Comparison of ENCODE assay signal across 11 mouse cellular contexts in genomic region chr9:77512220-77512619, GRCm38 (mm10). TPM values are rescaled to one million over a fixed set of nuclear protein-coding genes. Genes with fewer than 3 reads are reported as not detected.
DNase-seq lines count a peak whose midpoint lies in the region; ATAC-seq and TF ChIP-seq lines count a peak whose summit lies in the region.
"Had no signal": no experiment of that assay in that cellular context is flagged by ENCODE, and none has a peak within 500 bp of the region (broad histone marks: within the 10 kb centered on the region; RNA-seq: fewer than 3 reads in every experiment).

No protein-coding gene starts in this region.

- H3K4me3 ChIP-seq in kidney, postnatal 0 days (replicated peaks; ENCODE audit: low read depth, low read length) = no peak overlapping the region
- H3K4me3 ChIP-seq in forebrain, embryonic 14.5 days (ENCODE audit: low read depth, low read length) = no peak overlapping the region
- no peak overlapping the region for H3K4me3 ChIP-seq in neural tube, embryonic 15.5 days (replicated peaks)
- H3K4me3 ChIP-seq: heart, embryonic 15.5 days; liver, embryonic 13.5 days; megakaryocyte, embryonic 14.5 days had no signal

- no peak for TF ChIP-seq POLR2A in brain, embryonic 14.5 days (IDR thresholded peaks at IDR 0.05; ENCODE audit: borderline replicate concordance, extremely low read depth, insufficient read depth, insufficient read length, poor library complexity, severe bottlenecking)

- no peak for TF ChIP-seq CTCF in kidney, postnatal 0 days (IDR thresholded peaks at IDR 0.05; ENCODE audit: low read depth)
- no peak for TF ChIP-seq CTCF in brain, embryonic 14.5 days (IDR thresholded peaks at IDR 0.05; ENCODE audit: borderline replicate concordance, extremely low read depth, insufficient read depth, insufficient read length)

- H3K4me1 ChIP-seq in kidney, postnatal 0 days (replicated peaks; ENCODE audit: insufficient read depth, low read length) = no peaks in the 10 kb centered on the region
- peaks cover 16% of the 10 kb centered on the region for H3K4me1 ChIP-seq in forebrain, embryonic 14.5 days (ENCODE audit: control insufficient read depth, insufficient read depth, low read length)
- peaks cover 3% of the 10 kb centered on the region for H3K4me1 ChIP-seq in neural tube, embryonic 15.5 days
- H3K4me1 ChIP-seq: liver, embryonic 13.5 days; megakaryocyte, embryonic 14.5 days had no signal

- peak; percentile 46 for DNase-seq in kidney, postnatal 0 days (ENCODE audit: low spot score)
- no peak for DNase-seq in kidney, postnatal 14 days
- DNase-seq in brain, embryonic 14.5 days (ENCODE audit: low read depth) = peak; percentile 83
- DNase-seq in forebrain, embryonic 14.5 days (ENCODE audit: low spot score) = peak; percentile 66
- no peak for DNase-seq in frontal cortex, postnatal 10 days (ENCODE audit: low spot score in 2 of 2)
- DNase-seq in spleen, postnatal 4 days (ENCODE audit: low spot score in 2 of 2) = no peak
- DNase-seq: kidney, adult 8-10 months; liver, embryonic 13.5 days had no signal

- no peak overlapping the region for H3K9ac ChIP-seq in kidney, postnatal 0 days (ENCODE audit: low read depth, low read length)
- no peak overlapping the region for H3K9ac ChIP-seq in forebrain, embryonic 14.5 days (ENCODE audit: low read length)
- no peak overlapping the region for H3K9ac ChIP-seq in neural tube, embryonic 15.5 days (replicated peaks)
- H3K9ac ChIP-seq: heart, embryonic 15.5 days; liver, embryonic 13.5 days had no signal

- no peaks in the 10 kb centered on the region for H3K36me3 ChIP-seq in kidney, postnatal 0 days (ENCODE audit: insufficient read depth, low read length)
- no peaks in the 10 kb centered on the region for H3K36me3 ChIP-seq in forebrain, embryonic 14.5 days (ENCODE audit: control insufficient read depth, insufficient read depth, low read length)
- H3K36me3 ChIP-seq in neural tube, embryonic 15.5 days = no peaks in the 10 kb centered on the region
- H3K36me3 ChIP-seq: heart, embryonic 15.5 days; liver, embryonic 13.5 days had no signal

- ATAC-seq in kidney, postnatal 0 days (replicated peaks; ENCODE audit: low FRiP score, low read depth) = no peak
- peak; percentile 60 for ATAC-seq in forebrain, embryonic 14.5 days
- peak; percentile 36; the same call in 1 of the 2 replicates for ATAC-seq in neural tube, embryonic 15.5 days (ENCODE audit: low FRiP score)

- no peaks in the 10 kb centered on the region for H3K9me3 ChIP-seq in kidney, postnatal 0 days (replicated peaks; ENCODE audit: low read length)
- H3K9me3 ChIP-seq in forebrain, embryonic 14.5 days (replicated peaks; ENCODE audit: control insufficient read depth, low read length) = no peaks in the 10 kb centered on the region
- no peaks in the 10 kb centered on the region for H3K9me3 ChIP-seq in neural tube, embryonic 15.5 days (replicated peaks)
- H3K9me3 ChIP-seq: heart, embryonic 15.5 days; liver, embryonic 13.5 days; megakaryocyte, embryonic 14.5 days had no signal

- no peak overlapping the region for H3K27ac ChIP-seq in kidney, postnatal 0 days
- no peak overlapping the region for H3K27ac ChIP-seq in forebrain, embryonic 14.5 days (ENCODE audit: low read depth, low read length)
- H3K27ac ChIP-seq in neural tube, embryonic 15.5 days (replicated peaks) = no peak overlapping the region
- H3K27ac ChIP-seq: heart, embryonic 15.5 days; liver, embryonic 13.5 days had no signal

- H3K27me3 ChIP-seq in kidney, postnatal 0 days (ENCODE audit: insufficient read depth, low read length) = no peaks in the 10 kb centered on the region
- H3K27me3 ChIP-seq in forebrain, embryonic 14.5 days (replicated peaks; ENCODE audit: control insufficient read depth, insufficient read depth, low read length) = no peaks in the 10 kb centered on the region
- no peaks in the 10 kb centered on the region for H3K27me3 ChIP-seq in neural tube, embryonic 15.5 days (replicated peaks)
- H3K27me3 ChIP-seq: heart, embryonic 15.5 days; liver, embryonic 13.5 days; megakaryocyte, embryonic 14.5 days had no signal

- WGBS in kidney, postnatal 0 days = 46% methylated on average over 6 of the region's 6 CpGs
- 19% methylated on average over 6 of the region's 6 CpGs for WGBS in forebrain, embryonic 14.5 days
- 37% methylated on average over 6 of the region's 6 CpGs for WGBS in neural tube, embryonic 15.5 days

- no peak overlapping the region for H3K4me2 ChIP-seq in kidney, postnatal 0 days (ENCODE audit: low read length)
- no peak overlapping the region for H3K4me2 ChIP-seq in forebrain, embryonic 14.5 days (ENCODE audit: low read length)
- no peak overlapping the region for H3K4me2 ChIP-seq in neural tube, embryonic 15.5 days
- H3K4me2 ChIP-seq: heart, embryonic 15.5 days; liver, embryonic 13.5 days had no signal

RNA-seq across cellular contexts. Expression of gene Lrrc1, which starts 32.5 kb away (rescaled TPM):
- 20.5 and 22.1 TPM in 2 replicates for polyA plus RNA-seq in kidney, postnatal 0 days (2015; fragmentation: Nextera tagmentation; extraction: Ambion mirVana)
- polyA plus RNA-seq in brain, embryonic 14.5 days (2012; rRNA removed) = 17.8 and 20.1 TPM in 2 replicates
- polyA plus RNA-seq in forebrain, embryonic 14.5 days (2014; fragmentation: Nextera tagmentation; extraction: Ambion mirVana) = 8.2 and 10.6 TPM in 2 replicates
- polyA plus RNA-seq in neural tube, embryonic 15.5 days (2015; fragmentation: Nextera tagmentation; extraction: Ambion mirVana) = 4.8 and 8.6 TPM in 2 replicates

Comparison
In these comparisons a context has a peak if more than half of its experiments do, and no peak if none do; other contexts are left out.
1. DNase-seq: peak in kidney, postnatal 0 days (single experiment), brain, embryonic 14.5 days (single experiment) and forebrain, embryonic 14.5 days (single experiment); none in kidney, postnatal 14 days (single experiment), frontal cortex, postnatal 10 days (0 of 2) and spleen, postnatal 4 days (0 of 2).